Mouse (Mus musculus): ENCODE results near the gene Dhx29.

DNA sequence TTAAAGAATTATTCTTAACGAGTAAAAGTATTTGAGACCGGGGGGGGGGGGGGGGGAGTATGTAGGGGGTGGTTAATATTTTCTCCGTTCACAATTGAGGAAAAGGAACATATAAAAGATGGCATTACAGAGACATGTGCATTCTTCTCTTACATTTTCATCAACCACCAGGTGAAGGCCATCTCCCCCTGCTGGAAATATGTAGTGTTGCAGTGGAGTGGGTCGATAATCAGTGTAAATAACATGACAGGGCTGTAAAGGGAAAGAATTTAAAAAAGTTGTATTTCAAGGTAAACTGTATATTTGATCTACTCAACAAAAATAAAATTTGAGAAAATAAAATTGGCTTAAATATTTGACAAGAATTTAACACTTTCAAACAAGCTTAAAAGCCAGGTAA is 17.6 kb upstream of the Dhx29 start:
- no peak for TF ChIP-seq POLR2AphosphoS2 (IDR thresholded peaks at IDR 0.05; ENCODE audit: insufficient read length, low read depth)
- no peak for TF ChIP-seq MYOD1 (IDR thresholded peaks at IDR 0.05; ENCODE audit: control insufficient read depth in 1 of 3, insufficient read length in 2 of 3, low read depth in 2 of 3)
- TF ChIP-seq POLR2A (IDR thresholded peaks at IDR 0.05; ENCODE audit: insufficient read length, low read depth): no peak
- TF ChIP-seq TCF12 (IDR thresholded peaks at IDR 0.05; ENCODE audit: insufficient read depth, poor library complexity, severe bottlenecking): no peak
- no peak for TF ChIP-seq USF1 (IDR thresholded peaks at IDR 0.05; ENCODE audit: low read depth)
- TF ChIP-seq SRF (IDR thresholded peaks at IDR 0.05; ENCODE audit: control insufficient read depth, insufficient read length, low read depth): no peak
- no peak for TF ChIP-seq E2F4 (IDR thresholded peaks at IDR 0.05; ENCODE audit: insufficient read depth)
- no peak for TF ChIP-seq MYOG (IDR thresholded peaks at IDR 0.05; ENCODE audit: control insufficient read depth in 1 of 3, insufficient read depth in 1 of 3, insufficient read length in 2 of 3, low read depth in 2 of 3)
- no peak for TF ChIP-seq CEBPB (IDR thresholded peaks at IDR 0.05; ENCODE audit: insufficient read depth, poor library complexity, severe bottlenecking)
- no peak for TF ChIP-seq MAX (IDR thresholded peaks at IDR 0.05; ENCODE audit: low read depth)
- no peak for TF ChIP-seq REST (IDR thresholded peaks at IDR 0.05; ENCODE audit: insufficient read depth, insufficient read length)

Measured in myocyte (in vitro differentiated cells).